Mouse (Mus musculus) intestine, postnatal 0 days (tissue): ENCODE measurements around the gene Abcf2. TPM values are rescaled to one million over a fixed set of nuclear protein-coding genes. Genes with fewer than 3 reads are reported as not detected.

ENCODE experiments used
- ATAC-seq: fragments of 200-750 bp; cut with Nextera tagmentation; 2 replicates; pipeline ENCODE4 v1.8.0; 2017; ENCODE audit warnings: mild to moderate bottlenecking, moderate TSS enrichment, moderate library complexity
- H3K27ac ChIP-seq: fragments of 300-500 bp; sonication (generic); 2 replicates; pipeline ENCODE4 v1.5.1; 2014; ENCODE audit warnings: mild to moderate bottlenecking, low read depth, low read length, moderate library complexity
- H3K27me3 ChIP-seq: fragments of 300-500 bp; sonication (generic); replicated peaks from 2 replicates; pipeline ENCODE4 v1.6.1; 2014; ENCODE audit warnings: low read length, mixed read lengths; ENCODE audit not compliant: control insufficient read depth, insufficient read depth
- H3K36me3 ChIP-seq: fragments of 300-500 bp; sonication (generic); 2 replicates; pipeline ENCODE4 v1.6.1; 2014; ENCODE audit warnings: mild to moderate bottlenecking, moderate library complexity; ENCODE audit not compliant: control insufficient read depth, insufficient read depth
- H3K4me1 ChIP-seq: fragments of 300-500 bp; sonication (generic); replicated peaks from 2 replicates; pipeline ENCODE4 v1.6.1; 2014; ENCODE audit warnings: antibody characterized with exemption, low read length, mixed read lengths; ENCODE audit not compliant: control insufficient read depth, insufficient read depth
- H3K4me2 ChIP-seq: fragments of 300-500 bp; sonication (generic); replicated peaks from 2 replicates; pipeline ENCODE4 v1.6.1; 2014; ENCODE audit warnings: low read depth, mild to moderate bottlenecking, moderate library complexity
- H3K4me3 ChIP-seq: fragments of 300-500 bp; sonication (generic); 2 replicates; pipeline ENCODE4 v1.5.1; 2014; ENCODE audit warnings: low read depth, low read length
- H3K9ac ChIP-seq: fragments of 300-500 bp; sonication (generic); 2 replicates; pipeline ENCODE4 v1.6.1; 2014; ENCODE audit warnings: mild to moderate bottlenecking, low read depth, low read length
- H3K9me3 ChIP-seq: fragments of 300-500 bp; sonication (generic); 2 replicates; pipeline ENCODE4 v1.6.1; 2016; ENCODE audit warnings: mixed run types; ENCODE audit not compliant: control insufficient read depth
- CTCF ChIP-seq: sonication (generic); IDR thresholded peaks from 2 replicates; pipeline ENCODE4 v1.5.1; 2016; ENCODE audit warnings: low read depth, mild to moderate bottlenecking, control low read depth, antibody characterized with exemption, moderate library complexity
- WGBS: fragments of 180-500 bp; shearing (Covaris S2); extraction: QIAGEN DNeasy Blood & Tissue Kit; methylation state at CpG from one replicate; pipeline ENCODE4 v1.1.7; 2014; 5-methylcytosine and 5-hydroxymethylcytosine counted together
- polyA plus RNA-seq: library from polyadenylated mRNA; unstranded; fragments of >200 nt; fragmentation: Nextera tagmentation; extraction: Ambion mirVana; gene quantifications from 2 replicates; pipeline ENCODE4 v1.2.1, GENCODE M21; 2015

Gene Abcf2
- polyA plus RNA-seq, 1 experiment from 2014 or later, result 40.5 TPM

DNA sequence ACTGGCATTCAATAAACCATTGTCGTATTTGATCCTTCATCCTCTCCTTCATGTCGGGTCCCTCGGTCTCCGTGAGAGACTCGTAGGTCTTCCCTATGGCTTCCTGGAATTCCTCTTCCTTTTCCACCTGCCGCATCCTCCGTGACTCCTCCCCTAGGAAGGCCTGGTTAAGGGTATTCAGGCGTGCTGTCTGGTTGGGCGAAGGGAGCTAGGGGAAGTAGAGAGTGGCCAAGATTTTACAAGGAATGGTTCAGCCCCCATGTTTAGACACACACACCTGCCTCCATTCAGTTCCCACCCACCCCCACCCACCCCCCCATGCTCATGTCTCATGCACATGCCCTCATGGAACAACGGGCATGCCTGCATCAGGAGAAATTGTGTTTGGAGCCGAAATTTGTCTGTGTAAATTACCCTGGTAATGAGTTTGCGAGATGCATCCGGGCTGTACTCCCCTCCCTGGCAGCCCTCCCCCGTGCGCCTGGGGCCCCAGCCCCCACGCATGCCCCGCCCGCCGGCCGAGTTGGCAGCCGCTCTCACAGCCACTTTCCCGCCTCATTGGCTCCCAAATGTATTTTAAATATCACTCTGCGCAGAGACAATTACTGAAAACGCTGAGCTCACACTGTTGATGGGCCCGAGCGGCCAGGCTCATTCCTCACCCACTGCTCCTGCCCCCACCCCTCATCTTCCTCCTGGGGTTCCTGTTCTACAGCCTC, 26.5 kb downstream of the Abcf2 start:
- WGBS, result 27% methylated on average over 26 of the region's 26 CpGs
- no peak overlapping the region for H3K27ac ChIP-seq

DNA sequence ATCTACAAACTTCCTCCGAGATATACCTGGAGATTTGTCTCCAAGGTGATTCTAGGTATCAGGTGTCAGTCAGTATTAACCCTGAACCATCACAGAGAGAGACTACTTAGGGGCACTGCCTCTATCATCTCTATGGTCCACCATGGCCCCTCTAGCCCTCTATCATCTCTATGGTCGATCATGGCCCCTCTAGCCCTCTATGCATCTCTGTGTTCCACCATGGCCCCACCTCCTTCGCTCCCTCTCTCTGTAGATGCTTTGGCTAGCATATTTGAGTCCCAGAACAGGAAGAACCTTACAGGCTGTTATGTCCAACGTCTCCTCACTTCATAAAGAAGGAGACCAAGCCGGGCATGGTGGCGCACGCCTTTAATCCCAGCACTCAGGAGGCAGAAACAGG, 34.6 kb downstream of the Abcf2 start:
- WGBS, result 80% methylated on average over 7 of the region's 7 CpGs
- Histone ChIP-seq H3K36me3 (no peaks in the 10 kb centered on the region), H3K27me3 (no peaks in the 10 kb centered on the region; the same call in 1 of the 2 replicates), H3K4me1 (no peaks in the 10 kb centered on the region), H3K9ac (no peak overlapping the region), H3K27ac (no peak overlapping the region), H3K9me3 (no peaks in the 10 kb centered on the region), H3K4me3 (no peak overlapping the region), H3K4me2 (no peak overlapping the region)
- no peak for ATAC-seq
- no peak for TF ChIP-seq CTCF

More for the DNA sequence above, 26.5 kb downstream of the Abcf2 start:
- no peak overlapping the region for H3K4me3 ChIP-seq
- no peak overlapping the region for H3K9ac ChIP-seq
- 0 out of 2 replicates have a peak, but pooled peaks cover 4% of the 10 kb centered on the region for H3K27me3 ChIP-seq
- H3K36me3 ChIP-seq, result no peaks in the 10 kb centered on the region
- no peak for TF ChIP-seq CTCF
- H3K9me3 ChIP-seq, result no peaks in the 10 kb centered on the region
- ATAC-seq, result no peak
- peak overlapping the region; percentile 13; the same call in 1 of the 2 replicates for H3K4me2 ChIP-seq
- H3K4me1 ChIP-seq, result no peaks in the 10 kb centered on the region

DNA sequence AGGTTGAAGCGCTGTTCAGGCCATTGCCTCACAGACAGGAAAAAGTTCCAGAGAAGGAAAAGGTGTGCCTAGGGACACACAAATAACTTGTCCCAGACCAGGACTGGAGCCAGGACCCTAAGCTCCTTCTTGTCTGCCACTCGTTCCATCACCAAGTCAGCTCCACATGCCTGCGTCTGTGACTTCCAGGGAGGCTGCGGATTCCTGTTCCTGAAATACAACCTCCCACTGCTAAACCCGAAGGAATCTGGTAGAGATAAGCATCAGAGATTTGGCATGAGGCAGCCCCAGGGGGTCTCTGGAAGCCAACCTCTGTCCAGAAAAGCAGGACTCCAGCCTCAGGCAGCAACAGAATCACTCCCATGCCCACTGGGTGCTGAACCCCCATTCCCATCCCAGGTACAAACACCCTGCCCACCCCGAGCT, 36.1 kb downstream of the Abcf2 start:
- peak overlapping the region; percentile 48 for H3K4me2 ChIP-seq
- no peak for TF ChIP-seq CTCF
- H3K9me3 ChIP-seq, result no peaks in the 10 kb centered on the region
- H3K36me3 ChIP-seq, result no peaks in the 10 kb centered on the region
- no peaks in the 10 kb centered on the region for H3K4me1 ChIP-seq
- ATAC-seq, result no peak
- no peaks in the 10 kb centered on the region; the same call in 1 of the 2 replicates for H3K27me3 ChIP-seq
- H3K9ac ChIP-seq, result no peak overlapping the region
- H3K4me3 ChIP-seq, result no peak overlapping the region
- H3K27ac ChIP-seq, result no peak overlapping the region
- 14% methylated on average over 6 of the region's 6 CpGs for WGBS

- H3K27me3 ChIP-seq, result no peaks in the 10 kb centered on the region; the same call in 1 of the 2 replicates
- no peak for TF ChIP-seq CTCF
- H3K9me3 ChIP-seq, result no peaks in the 10 kb centered on the region
- H3K9ac ChIP-seq, result no peak within 1 kb of the TSS
- no peak for ATAC-seq
- no peaks in the 10 kb centered on the region for H3K36me3 ChIP-seq
- WGBS, result 21% methylated on average over 14 of the region's 14 CpGs
- H3K4me3 ChIP-seq, result no peak within 1 kb of the TSS
- no peaks in the 10 kb centered on the region for H3K4me1 ChIP-seq
- no peak within 1 kb of the TSS for H3K27ac ChIP-seq
- peak within 1 kb of the TSS; percentile 48 for H3K4me2 ChIP-seq
Observed at GRCm38 (mm10) chr5:24540387-24541143, 36.7 kb downstream of the Abcf2 start, which contains the start of gene Asb10. Asb10 (minus strand) TSS chr5:24540978.

GRCm38 (mm10) chr5:24539571-24540296, 37.5 kb downstream of the Abcf2 start:
- no peaks in the 10 kb centered on the region for H3K36me3 ChIP-seq
- no peak overlapping the region for H3K27ac ChIP-seq
- no peaks in the 10 kb centered on the region for H3K4me1 ChIP-seq
- H3K9me3 ChIP-seq, result no peaks in the 10 kb centered on the region
- no peak overlapping the region for H3K4me3 ChIP-seq
- H3K4me2 ChIP-seq, result no peak overlapping the region
- no peaks in the 10 kb centered on the region; the same call in 1 of the 2 replicates for H3K27me3 ChIP-seq
- TF ChIP-seq CTCF, result no peak
- WGBS, result 84% methylated on average over 22 of the region's 22 CpGs
- ATAC-seq, result no peak
- no peak overlapping the region for H3K9ac ChIP-seq

- Histone ChIP-seq H3K27ac (no peak overlapping the region), H3K4me2 (no peak overlapping the region), H3K4me1 (no peaks in the 10 kb centered on the region), H3K9ac (no peak overlapping the region), H3K27me3 (no peaks in the 10 kb centered on the region; the same call in 1 of the 2 replicates), H3K9me3 (no peaks in the 10 kb centered on the region), H3K36me3 (no peaks in the 10 kb centered on the region), H3K4me3 (no peak overlapping the region)
- 62% methylated on average over 16 of the region's 16 CpGs for WGBS
- TF ChIP-seq CTCF, result no peak
- no peak for ATAC-seq
Observed at GRCm38 (mm10) chr5:24537618-24538017, 39.6 kb downstream of the Abcf2 start.
